ENCODE assay signal across 8 mouse cellular contexts in genomic region chr14:79003576-79003975, GRCm38 (mm10).
DNase-seq lines count a peak whose midpoint lies in the region; ATAC-seq lines count a peak whose summit lies in the region.

No protein-coding gene starts in this region.

- H3K27me3 ChIP-seq in heart, embryonic 14.5 days (ENCODE audit: control insufficient read depth, insufficient read depth, low read length): no peaks in the 10 kb centered on the region
- H3K27me3 ChIP-seq in heart, embryonic 10.5 days (ENCODE audit: insufficient read depth, poor library complexity, severe bottlenecking): no peaks in the 10 kb centered on the region
- H3K27me3 ChIP-seq in embryonic facial prominence, embryonic 10.5 days (replicated peaks; ENCODE audit: low read depth, poor library complexity, severe bottlenecking): no peaks in the 10 kb centered on the region

- 60% methylated on average over 1 of the region's 1 CpGs for WGBS in heart, embryonic 14.5 days
- WGBS in heart, embryonic 10.5 days: 61% methylated on average over 1 of the region's 1 CpGs
- 55% methylated on average over 1 of the region's 1 CpGs for WGBS in embryonic facial prominence, embryonic 10.5 days

- H3K4me3 ChIP-seq in heart, embryonic 14.5 days (ENCODE audit: control insufficient read depth in 1 of 2, insufficient read depth in 1 of 2, low read depth in 1 of 2, low read length in 2 of 2): no peak overlapping the region
- no peak overlapping the region for H3K4me3 ChIP-seq in heart, embryonic 10.5 days
- H3K4me3 ChIP-seq in embryonic facial prominence, embryonic 10.5 days: no peak overlapping the region

- H3K4me2 ChIP-seq in heart, embryonic 14.5 days (ENCODE audit: low read length): no peak overlapping the region

- peak overlapping the region; percentile 39 to 57; a peak in 1 of 4 replicates for H3K27ac ChIP-seq in heart, embryonic 14.5 days (replicated peaks in 1 of 2; ENCODE audit: control insufficient read depth in 1 of 2, insufficient read depth in 1 of 2, low read depth in 2 of 2, low read length in 2 of 2)
- H3K27ac ChIP-seq in heart, embryonic 10.5 days: no peak overlapping the region
- no peak overlapping the region for H3K27ac ChIP-seq in embryonic facial prominence, embryonic 10.5 days (replicated peaks)

- no peaks in the 10 kb centered on the region for H3K9me3 ChIP-seq in heart, embryonic 14.5 days (ENCODE audit: control insufficient read depth, low read length)
- H3K9me3 ChIP-seq in heart, embryonic 10.5 days: no peaks in the 10 kb centered on the region
- H3K9me3 ChIP-seq in embryonic facial prominence, embryonic 10.5 days: no peaks in the 10 kb centered on the region

- DNase-seq in heart, embryonic 10.5 days (ENCODE audit: low spot score): no peak
- DNase-seq in spleen, postnatal 36 days (ENCODE audit: low spot score in 2 of 2): peak; percentile 2 to 8
- DNase-seq in spleen, postnatal 14 days (ENCODE audit: low spot score in 2 of 2): no peak
- peak; percentile 19 for DNase-seq in embryonic facial prominence, embryonic 10.5 days (ENCODE audit: low spot score)
- peak; percentile 54 for DNase-seq in thymus, postnatal 4 days
- no peak for DNase-seq in frontal cortex, postnatal 36 days (ENCODE audit: low spot score in 2 of 2)

- H3K9ac ChIP-seq in heart, embryonic 14.5 days (ENCODE audit: low read length): no peak overlapping the region

- ATAC-seq in heart, embryonic 14.5 days (ENCODE audit: insufficient number of reproducible peaks, insufficient read depth, low FRiP score, low read depth): no peak
- no peak for ATAC-seq in megakaryocyte-erythroid progenitor cell, adult 5-6 weeks (replicated peaks; ENCODE audit: low FRiP score, low TSS enrichment, poor library complexity, severe bottlenecking)

- peaks cover 10 to 14% of the 10 kb centered on the region in 2 experiments; a peak in 3 of 4 replicates for H3K4me1 ChIP-seq in heart, embryonic 14.5 days (ENCODE audit: control insufficient read depth in 2 of 2, insufficient read depth in 2 of 2, low read length in 2 of 2)
- peaks cover 25% of the 10 kb centered on the region for H3K4me1 ChIP-seq in heart, embryonic 10.5 days
- H3K4me1 ChIP-seq in embryonic facial prominence, embryonic 10.5 days: no peaks in the 10 kb centered on the region

- no peaks in the 10 kb centered on the region for H3K36me3 ChIP-seq in heart, embryonic 14.5 days (ENCODE audit: control insufficient read depth, insufficient read depth, low read length)
- H3K36me3 ChIP-seq in heart, embryonic 10.5 days: no peaks in the 10 kb centered on the region
- no peaks in the 10 kb centered on the region for H3K36me3 ChIP-seq in embryonic facial prominence, embryonic 10.5 days (replicated peaks)

Comparison
In these comparisons a context has a peak if more than half of its experiments do, and no peak if none do; other contexts are left out.
1. H3K27ac ChIP-seq: peak in heart, embryonic 14.5 days (2 of 2); none in heart, embryonic 10.5 days (single experiment) and embryonic facial prominence, embryonic 10.5 days (single experiment).
2. DNase-seq: peak in spleen, postnatal 36 days (2 of 2), embryonic facial prominence, embryonic 10.5 days (single experiment) and thymus, postnatal 4 days (single experiment); none in heart, embryonic 10.5 days (single experiment), spleen, postnatal 14 days (0 of 2) and frontal cortex, postnatal 36 days (0 of 2).